Mouse (Mus musculus): ENCODE results near the gene Gm20388.
A peak's percentile ranks its signal among the peaks of the same experiment; 100 is the strongest.

Gene Gm20388

GRCm38 (mm10) chr8:120264388-120264943, 353.8 kb downstream of the Gm20388 start:
- DNase-seq (ENCODE audit: low spot score), result no peak

GRCm38 (mm10) chr8:120264944-120265453, 354.4 kb downstream of the Gm20388 start:
- no peak for DNase-seq (ENCODE audit: low spot score)

- no peak for DNase-seq (ENCODE audit: low spot score)
These were observed 354.8 kb downstream of the Gm20388 start for GRCm38 (mm10) chr8:120265471-120265870.

- DNase-seq (ENCODE audit: low spot score), result no peak
These were observed 357.9 kb downstream of the Gm20388 start for GRCm38 (mm10) chr8:120268541-120268980.

- no peak for DNase-seq (ENCODE audit: low spot score)
These were observed 359.8 kb downstream of the Gm20388 start for GRCm38 (mm10) chr8:120270449-120270848.

- no peak for DNase-seq (ENCODE audit: low spot score)
These were observed 362.8 kb downstream of the Gm20388 start for GRCm38 (mm10) chr8:120273430-120273829.

GRCm38 (mm10) chr8:120276051-120276890, 365.6 kb downstream of the Gm20388 start:
- DNase-seq (ENCODE audit: low spot score), result peak; percentile 61

- no peak for DNase-seq (ENCODE audit: low spot score)
These were observed 366.3 kb downstream of the Gm20388 start for GRCm38 (mm10) chr8:120276891-120277426.

- no peak for DNase-seq (ENCODE audit: low spot score)
These were observed 367.4 kb downstream of the Gm20388 start for GRCm38 (mm10) chr8:120278009-120278408.

- DNase-seq (ENCODE audit: low spot score), result no peak
These were observed 368.8 kb downstream of the Gm20388 start for GRCm38 (mm10) chr8:120279418-120279817.

- peak; percentile 27 for DNase-seq (ENCODE audit: low spot score)
These were observed 370.8 kb downstream of the Gm20388 start for GRCm38 (mm10) chr8:120281487-120281886.

- no peak for DNase-seq (ENCODE audit: low spot score)
These were observed 371.8 kb downstream of the Gm20388 start for GRCm38 (mm10) chr8:120282465-120282864.

- DNase-seq (ENCODE audit: low spot score), result no peak
These were observed 373.6 kb downstream of the Gm20388 start for GRCm38 (mm10) chr8:120284265-120284664.

GRCm38 (mm10) chr8:120285033-120285432, 374.4 kb downstream of the Gm20388 start:
- DNase-seq (ENCODE audit: low spot score), result no peak

GRCm38 (mm10) chr8:120285878-120286277, 375.2 kb downstream of the Gm20388 start:
- no peak for DNase-seq (ENCODE audit: low spot score)

GRCm38 (mm10) chr8:120288122-120288908, 377.7 kb downstream of the Gm20388 start:
- DNase-seq (ENCODE audit: low spot score), result no peak

GRCm38 (mm10) chr8:120289191-120289590, 378.6 kb downstream of the Gm20388 start:
- no peak for DNase-seq (ENCODE audit: low spot score)

- DNase-seq (ENCODE audit: low spot score), result no peak
These were observed 379.1 kb downstream of the Gm20388 start for GRCm38 (mm10) chr8:120289698-120290181.

GRCm38 (mm10) chr8:120290614-120291013, 380.0 kb downstream of the Gm20388 start:
- DNase-seq (ENCODE audit: low spot score), result no peak

GRCm38 (mm10) chr8:120291650-120292049, 381.0 kb downstream of the Gm20388 start:
- DNase-seq (ENCODE audit: low spot score), result no peak

- no peak for DNase-seq (ENCODE audit: low spot score)
These were observed 381.9 kb downstream of the Gm20388 start for GRCm38 (mm10) chr8:120292316-120293107.

Measured in T-cell, adult 2 months (primary cell).